Mouse (Mus musculus) ovary, postnatal 36 days (tissue): ENCODE results near the gene Utf1.

Experiments
- DNase-seq: peaks from one replicate; pipeline ENCODE4 v3.0.0; 2022; ENCODE audit warnings: low spot score, mixed read lengths

Utf1 gene

DNA sequence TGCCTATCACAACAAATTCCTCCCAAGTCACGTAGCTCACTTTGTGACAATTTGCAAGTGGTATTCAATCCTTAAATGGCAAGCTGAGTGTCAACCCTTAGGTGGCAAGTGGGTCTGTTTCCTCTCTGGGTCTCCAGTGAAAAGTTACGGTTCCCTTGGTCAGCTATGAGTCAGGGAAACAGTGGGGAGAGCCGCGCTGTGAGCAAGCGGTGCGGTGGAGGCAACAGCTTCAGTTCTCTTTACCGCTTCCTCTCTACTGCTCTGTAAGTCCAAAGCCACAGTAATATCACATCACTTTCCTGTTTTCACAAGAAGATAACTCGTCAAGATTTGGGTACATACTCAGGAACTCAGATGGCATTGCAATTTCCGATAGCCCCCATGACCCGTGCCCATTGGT is 30.7 kb downstream of the Utf1 start:
- DNase-seq: no peak

DNA sequence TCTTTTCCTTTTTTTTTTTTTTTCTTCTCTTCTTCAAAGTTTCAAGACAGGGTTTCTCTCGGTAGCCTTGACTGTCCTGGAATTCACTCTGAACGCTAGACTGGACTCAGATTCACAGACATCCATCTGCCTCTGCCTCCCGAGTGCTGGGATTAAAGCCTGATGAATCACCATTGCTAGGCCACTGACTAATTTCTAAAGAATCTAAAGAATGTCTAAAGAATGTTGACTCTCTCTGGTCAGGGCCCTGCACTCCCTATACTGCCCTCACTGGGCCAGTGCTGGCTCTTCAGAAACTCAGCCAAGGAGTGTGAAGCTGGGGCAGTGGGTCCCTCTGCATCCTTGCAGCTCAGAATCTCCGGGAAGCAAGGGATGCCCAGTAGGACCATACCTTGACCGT is 31.9 kb downstream of the Utf1 start:
- DNase-seq: no peak

DNA sequence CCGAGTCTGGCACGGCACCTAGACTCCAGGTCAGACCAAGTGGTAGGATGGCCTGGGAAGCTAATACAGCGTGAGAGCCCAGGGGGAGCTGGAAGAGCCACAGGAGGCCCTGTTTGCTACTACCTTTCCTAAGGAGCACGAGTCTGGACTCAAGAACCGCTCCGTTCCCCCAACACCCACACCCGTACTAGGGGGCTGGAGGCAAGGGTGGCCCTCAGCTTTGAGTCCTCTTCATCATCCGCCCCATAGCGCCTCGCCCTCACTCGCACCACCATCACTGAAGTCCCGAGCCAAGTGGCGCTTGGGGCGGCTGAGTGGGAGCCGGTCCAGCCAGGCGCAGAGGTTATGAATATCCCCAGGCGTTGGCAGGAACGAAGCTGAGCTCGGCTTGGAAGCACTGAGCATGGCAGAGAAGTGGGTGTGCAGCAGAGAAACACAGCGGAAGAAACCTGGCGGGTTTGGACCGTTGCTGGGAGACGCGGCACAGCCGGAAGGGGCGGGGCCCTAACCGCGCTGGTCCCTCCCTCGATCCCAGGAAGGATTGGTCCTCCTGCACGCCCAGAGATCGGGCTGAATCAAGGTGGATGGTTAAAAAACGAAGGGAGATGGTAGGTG is 34.8 kb downstream of the Utf1 start, which contains the start of gene 6430531B16Rik:
Gene 6430531B16Rik (minus strand): TSS at position 478 of the 615 bp plus-strand sequence.
- peak; percentile 87 for DNase-seq

DNA sequence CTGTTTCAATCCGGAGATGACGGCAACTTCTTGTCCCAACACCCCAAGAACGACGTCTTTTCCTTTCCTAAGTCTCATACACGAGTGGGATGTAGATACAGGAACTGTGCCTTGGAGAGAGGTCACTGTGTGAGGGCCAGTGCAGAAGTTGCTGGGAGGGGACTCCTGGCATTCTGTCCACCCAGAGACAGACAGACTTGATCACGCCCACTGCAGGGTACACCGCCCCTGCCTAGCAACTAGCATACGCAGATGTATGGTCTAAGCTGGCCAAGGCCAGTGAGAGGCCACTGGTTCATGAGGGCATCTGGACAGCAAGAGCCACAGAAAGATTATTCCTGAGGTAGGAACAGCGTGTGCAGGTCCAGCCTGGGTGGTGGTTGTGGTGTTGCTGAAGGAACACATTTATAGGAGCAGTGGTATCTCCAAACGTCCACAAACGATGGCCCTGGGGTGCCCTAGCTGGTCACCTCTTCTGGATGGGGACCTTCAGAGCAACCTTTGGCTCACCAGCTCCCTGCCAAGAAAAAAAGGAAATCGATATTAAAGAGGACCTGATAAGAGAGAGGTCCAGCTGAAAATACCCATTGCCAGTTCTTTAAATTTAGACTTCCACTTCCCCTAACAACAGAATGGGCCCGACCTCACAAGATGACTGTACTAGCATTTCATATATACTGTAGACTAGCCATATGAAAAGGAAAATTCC is 35.6 kb downstream of the Utf1 start:
- DNase-seq: no peak

DNA sequence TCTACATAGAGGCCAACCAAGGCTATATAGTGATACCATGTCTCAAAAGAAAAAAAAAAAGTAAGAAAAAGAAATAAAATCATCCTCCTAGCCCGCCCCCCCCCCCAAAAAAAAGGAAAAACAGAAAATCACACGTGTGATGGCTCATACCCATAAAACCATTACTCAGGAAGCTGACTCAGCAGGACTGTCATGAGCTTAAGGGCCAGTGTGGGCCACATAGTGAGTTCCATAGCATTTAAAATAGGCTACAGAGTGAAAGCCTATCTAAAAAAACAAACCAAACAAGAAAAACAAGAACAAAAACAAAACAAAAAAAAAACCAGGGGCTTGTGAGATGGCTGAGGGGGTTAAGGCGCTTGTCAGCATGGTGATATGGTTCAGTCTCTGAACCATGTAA is 37.2 kb downstream of the Utf1 start:
- no peak for DNase-seq

DNA sequence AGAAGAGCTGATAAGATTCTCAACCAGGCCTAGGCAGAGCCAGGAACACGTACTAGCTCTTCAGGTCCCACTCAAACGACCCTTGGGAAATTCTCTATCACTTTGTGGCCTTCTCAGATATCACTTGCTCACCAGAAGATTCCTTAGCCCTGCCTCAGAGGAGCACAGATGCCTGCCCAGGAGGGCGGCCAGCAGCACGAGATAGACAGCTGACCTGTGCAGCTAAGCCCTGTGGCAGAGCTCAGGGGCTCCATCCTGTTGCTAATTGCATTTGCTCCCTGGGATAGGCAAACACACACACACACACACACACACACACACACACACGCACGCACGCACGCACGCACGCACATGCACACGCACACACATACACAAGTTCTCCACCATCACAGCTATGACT is 38.5 kb downstream of the Utf1 start:
- no peak for DNase-seq

DNA sequence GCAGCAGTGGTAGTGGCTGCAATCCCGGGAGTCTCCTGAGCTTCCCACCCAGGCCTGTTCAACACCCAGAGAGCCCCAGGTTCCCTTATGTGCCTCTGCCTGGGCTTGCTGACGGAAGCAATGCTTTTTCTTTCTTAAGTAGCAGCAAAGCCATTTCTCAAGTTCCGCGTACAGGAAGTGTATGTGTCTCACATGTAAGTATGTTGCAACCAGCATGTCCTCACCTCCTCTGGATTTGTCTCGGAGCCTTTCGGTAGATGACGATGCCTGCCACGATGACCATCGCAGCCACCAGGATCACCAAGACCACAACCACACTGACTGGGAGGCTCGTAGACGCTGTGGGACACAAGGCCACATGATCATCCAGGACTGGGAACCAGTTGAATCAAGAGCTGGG is 40.9 kb downstream of the Utf1 start:
- no peak for DNase-seq

DNA sequence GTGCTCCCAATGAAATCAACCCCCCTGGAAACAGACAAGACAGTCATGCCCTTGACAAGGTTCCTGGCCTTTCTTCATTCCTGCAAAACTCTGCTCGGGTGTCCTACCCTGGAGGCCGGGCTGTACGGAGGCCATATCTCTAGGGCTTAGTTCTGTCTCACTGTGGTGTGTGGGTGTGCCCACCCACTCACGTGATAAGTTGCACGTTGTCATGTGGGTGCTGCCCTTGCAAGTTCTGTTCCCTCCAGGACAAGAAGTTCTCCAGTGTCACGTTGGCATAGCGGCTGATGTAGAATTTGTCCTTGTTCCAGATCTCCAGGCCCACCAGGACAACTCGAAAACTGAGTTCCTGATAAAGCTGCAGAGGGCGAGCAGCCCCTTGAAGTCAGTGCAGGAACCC is 44.7 kb downstream of the Utf1 start:
- DNase-seq: no peak

DNA sequence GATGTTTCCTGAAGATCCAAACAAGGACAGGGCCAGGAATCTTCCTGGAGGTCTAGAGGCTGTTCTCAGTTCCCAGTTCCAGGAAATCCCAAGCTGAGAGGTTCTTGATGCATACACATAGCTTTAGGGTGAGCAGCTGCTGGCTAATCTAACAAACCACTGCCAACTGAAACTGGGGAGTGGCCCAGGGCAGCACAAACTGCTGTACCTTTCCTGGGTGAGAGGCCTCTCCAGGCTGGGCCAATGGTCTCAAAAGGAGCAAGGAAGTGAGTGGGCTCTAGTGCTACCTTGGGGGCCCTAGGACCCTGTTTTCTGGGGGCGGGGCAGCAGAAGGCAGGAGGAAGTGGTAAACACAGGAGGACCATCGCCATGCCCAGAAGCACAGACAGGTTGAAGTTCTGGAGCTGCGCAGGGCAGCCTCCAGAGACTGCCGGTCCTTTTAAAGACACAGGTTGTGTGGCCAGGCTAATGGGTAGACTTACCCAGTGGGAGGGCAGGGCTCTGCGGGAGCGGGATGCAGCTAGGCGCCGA is 47.3 kb downstream of the Utf1 start:
- no peak for DNase-seq

DNA sequence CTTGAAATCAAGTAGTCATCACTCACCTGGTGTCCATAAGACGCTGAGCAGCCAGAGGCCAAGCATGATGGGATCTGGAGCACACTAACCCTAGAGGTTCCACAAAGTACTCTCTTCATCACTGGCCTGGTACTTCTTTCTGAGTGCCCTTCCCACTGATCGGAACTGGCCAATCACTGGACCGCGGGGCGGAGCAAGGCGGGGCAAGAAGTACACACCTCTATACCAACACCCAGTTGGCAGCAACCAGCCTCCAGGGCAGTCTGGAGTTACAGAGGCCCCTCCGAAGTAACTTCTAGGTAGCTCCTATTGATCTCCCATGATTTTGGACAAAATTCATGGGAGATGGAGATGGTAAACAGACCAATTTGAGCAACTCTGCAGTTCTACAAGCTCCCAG is 48.8 kb downstream of the Utf1 start, which contains the start of gene Adam8:
Gene Adam8 (minus strand): TSS at position 157 of the 400 bp plus-strand sequence.
- DNase-seq: peak; percentile 54

DNA sequence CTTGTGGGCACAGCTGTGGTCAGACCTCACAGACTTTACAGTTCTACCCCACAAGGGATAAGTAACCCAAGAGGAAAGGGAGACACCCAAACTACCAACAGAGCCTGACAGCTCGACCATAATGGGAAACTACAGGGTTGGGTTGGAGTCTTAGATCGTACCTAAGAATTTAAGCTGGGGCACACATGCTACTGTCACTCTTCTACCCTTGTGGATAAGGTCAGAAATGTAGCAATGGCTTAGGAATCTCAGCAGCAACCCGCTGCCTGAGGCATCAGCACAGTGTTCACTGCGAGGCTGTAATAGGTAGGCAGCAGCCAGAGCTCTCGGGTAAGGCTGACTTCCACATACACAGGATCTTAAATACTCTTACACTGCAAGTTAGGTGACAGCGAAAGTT is 49.9 kb downstream of the Utf1 start:
- no peak for DNase-seq

DNA sequence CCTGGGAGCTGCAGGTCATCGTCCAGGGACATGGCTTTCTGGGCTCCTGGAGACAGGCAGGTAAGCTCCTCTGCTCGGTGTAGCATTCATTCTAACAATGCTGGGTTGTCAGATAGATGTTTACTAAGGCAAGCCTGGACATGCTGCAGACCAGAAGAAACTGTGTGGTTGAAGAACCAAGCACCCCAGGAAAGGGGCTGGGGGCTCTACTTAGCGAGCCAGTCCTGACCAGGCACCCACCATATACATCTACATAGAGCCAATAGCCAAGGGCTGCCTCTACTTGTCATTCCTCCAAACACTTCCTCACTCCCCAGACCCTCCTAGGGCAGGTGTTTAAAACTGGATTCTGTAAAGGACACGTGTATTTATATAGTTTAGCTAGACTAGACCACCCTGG is 50.6 kb downstream of the Utf1 start:
- no peak for DNase-seq

DNA sequence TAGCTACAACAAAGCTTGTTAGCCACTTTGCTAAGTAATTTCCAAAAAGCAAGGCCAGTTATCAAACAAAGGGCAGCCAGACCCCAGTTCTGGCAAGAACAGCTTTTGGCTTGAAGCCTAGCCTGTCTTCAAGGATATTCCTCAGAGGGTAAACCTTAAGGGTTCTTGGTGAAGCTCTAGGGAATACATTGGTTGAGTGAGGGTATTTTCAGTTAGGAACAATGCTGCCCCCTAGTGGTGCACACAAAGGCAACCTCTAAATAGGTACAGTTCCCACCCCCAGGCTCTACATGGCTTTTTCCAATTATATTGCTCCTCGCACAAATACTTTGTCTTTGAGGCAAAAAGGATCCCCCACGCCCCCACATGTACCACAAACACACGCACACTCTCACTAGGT is 51.1 kb downstream of the Utf1 start:
- DNase-seq: peak; percentile 65
